Mouse (Mus musculus) induced T-regulatory cell, adult 2 months (primary cell): ENCODE results near the gene Tcaim.
"Not testable (repeated sequence)": the region's sequence is repeated elsewhere in the genome, so short reads cannot be mapped to it uniquely, and the experiment has no call there.

ENCODE experiments used
- DNase-seq: peaks from one replicate; pipeline ENCODE4 v3.0.0-alpha.2; 2012; ENCODE audit warnings: low read depth

The Tcaim gene

DNA sequence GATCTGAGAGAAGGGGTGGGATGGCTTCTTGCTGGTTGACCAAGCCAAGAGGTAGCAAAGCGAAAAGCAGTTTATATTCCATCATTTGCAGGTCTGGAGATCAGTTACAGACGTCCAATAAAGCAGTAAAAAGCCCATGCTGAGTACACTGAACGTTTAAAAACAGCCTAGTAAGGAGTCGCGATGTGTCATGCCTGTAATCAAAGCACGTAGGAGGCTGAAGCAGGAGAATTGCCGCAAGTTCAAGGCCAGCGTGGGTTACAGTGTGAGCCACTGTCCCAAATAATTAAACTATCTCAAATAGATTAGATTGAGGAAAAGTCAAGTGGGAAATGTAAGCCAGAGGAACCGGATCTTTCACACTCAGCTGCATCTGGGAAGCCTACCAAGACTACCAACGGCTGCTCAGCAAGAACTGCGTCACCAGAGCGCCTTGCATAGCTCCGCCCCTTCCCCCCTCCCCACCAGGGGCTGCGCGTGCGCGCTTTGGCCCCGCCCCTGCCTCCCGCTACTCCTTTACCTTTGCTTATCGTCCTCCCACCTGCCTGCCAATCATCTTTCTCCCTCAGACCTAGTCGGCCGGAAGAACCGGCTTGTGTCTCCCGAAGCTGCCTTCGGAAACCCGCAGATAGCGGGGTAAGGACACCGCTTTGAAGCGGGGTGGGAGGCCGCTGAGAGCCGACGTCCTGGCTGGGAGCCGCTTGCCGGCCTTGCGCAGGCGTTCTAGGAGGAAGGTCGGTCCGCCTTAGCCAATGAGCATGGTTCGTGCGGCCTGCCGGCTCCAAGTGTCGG, at the start of gene Tcaim:
TSS of gene Tcaim (plus strand) at position 487 of the 792 bp plus-strand sequence.
- peak; percentile 97 for DNase-seq

DNA sequence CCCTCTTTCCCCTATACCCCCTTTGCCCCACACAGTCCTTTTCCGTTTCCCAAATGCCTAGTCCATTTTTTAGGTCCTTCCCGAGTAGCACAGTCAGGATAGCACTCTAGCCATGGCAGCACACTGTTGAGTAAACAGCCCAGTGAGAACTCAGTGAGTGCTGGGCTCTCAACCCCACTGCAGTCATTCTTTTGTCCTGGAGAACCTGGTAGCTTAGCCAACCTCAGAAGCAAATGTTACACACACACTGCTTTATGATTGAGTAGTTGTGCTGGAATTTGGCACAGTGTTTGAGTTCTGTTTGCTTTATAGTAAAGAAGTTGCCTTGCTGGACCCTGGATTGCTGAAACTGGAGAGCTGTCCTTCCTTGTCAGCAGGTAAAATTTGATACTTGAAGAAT, 47.7 kb upstream of the Tcaim start:
- no peak for DNase-seq

GRCm38 (mm10) chr9:122760111-122760510, 45.2 kb upstream of the Tcaim start:
- no peak for DNase-seq

DNA sequence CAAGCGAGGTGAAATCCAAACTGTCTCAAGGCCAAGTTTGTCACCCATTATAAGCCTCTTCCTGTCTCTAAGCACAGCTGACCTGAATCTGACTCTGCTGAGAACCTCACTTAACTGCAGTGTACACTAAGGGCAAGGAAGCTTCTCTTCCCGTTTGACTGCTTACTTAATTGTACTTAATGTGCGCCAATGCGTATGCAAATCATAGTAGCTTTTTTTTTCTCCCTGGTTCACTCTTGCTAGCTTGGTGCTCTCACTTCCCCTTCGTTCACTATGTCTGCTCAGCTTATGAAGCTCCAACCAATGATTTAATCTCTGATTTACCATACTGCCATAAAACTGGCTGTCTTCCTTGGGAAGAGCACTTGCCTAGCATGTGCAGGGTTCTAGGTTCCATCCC, 20.1 kb upstream of the Tcaim start:
- DNase-seq: no peak

DNA sequence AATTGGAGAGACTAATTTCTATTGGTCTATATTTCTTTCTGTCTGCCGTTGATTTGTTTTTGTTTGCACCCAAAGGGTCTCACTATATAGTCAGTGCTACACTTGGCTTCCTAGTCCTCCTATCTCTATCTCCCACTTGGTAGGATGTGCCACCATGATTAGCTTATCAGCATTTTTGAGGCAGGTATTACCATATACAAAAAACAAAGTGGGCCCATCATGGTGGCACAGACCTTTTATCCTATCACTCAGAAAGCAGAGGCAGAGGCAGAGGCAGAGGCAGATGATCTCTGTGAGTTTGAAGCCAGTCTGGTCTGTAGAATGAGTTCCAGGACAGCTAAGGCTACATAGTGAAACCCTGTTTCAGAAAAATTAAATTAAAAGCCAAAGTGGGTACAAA, 18.8 kb upstream of the Tcaim start:
- DNase-seq: no peak

- no peak for DNase-seq
These were observed 554 bp downstream of the Tcaim start for GRCm38 (mm10) chr9:122805845-122806341.

- DNase-seq: no peak
These were observed 1.8 kb downstream of the Tcaim start for GRCm38 (mm10) chr9:122807186-122807585.

DNA sequence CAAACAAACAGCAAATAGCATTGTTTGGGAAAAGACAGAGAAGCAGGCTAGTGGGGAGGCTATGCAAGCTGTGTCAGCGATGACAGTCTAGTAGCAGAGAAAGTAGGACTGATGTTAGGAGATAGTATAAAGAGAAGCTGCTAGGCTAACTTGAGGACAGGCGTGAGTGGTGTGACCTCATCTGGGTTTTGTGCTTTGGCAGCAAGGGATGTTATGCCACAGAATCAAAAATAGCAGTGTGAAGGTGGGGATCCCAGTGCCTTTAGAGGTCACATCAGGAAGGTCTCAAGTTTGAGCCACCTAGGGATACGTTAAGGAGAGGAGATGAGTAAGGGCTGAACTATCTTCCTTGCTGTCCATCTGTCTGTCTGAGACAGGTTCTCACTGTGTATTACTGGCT, 4.9 kb downstream of the Tcaim start:
- no peak for DNase-seq

GRCm38 (mm10) chr9:122812386-122812785, 7.0 kb downstream of the Tcaim start:
- DNase-seq: no peak

DNA sequence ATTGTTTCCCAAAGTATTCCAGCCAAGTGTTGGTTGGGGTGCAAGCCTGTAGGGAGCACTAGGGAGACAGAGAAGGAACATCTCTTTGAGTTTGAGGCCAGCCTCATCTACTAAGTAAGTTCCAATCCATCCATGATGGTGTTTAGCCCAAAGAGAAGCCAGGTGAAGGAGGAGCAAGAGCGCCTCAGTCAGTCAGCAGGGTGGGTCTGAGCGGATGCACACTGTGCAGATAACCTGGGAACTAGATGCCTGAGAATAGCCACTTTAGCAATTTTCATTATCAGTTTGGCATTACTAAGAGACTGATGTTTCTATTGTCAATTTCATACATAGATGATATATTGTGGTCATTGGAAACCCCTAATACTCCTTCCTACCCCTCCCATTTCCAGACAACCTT, 9.4 kb downstream of the Tcaim start:
- no peak for DNase-seq

DNA sequence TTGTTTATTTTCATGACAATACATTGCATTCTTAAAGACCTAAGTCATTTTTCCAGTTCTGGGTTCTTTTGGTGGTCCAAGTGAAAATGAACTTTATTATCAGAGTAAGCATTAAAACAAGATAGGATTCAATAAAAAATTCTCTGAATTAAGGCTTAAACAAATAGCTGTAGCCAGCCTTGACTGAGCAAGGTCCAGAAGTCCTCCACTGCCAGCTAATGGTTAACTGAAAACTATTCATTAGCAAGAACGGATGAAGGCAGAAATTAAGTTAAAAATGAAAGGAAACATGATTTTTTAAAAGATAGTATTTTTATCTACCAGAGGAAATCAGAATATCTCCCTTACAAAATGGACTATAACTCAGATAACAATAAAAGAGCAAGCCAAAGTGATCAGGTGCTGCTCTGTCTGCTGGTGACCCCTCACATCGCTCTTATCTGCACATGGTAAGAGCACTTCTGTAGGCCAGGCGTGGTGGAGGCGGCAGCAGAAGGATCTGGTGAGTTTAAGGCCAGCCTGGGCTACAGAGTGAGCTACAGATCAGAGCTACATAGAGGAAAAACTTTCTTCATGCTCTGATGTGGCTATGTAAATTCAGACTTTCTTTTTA, 10.0 kb downstream of the Tcaim start:
- no peak for DNase-seq

DNA sequence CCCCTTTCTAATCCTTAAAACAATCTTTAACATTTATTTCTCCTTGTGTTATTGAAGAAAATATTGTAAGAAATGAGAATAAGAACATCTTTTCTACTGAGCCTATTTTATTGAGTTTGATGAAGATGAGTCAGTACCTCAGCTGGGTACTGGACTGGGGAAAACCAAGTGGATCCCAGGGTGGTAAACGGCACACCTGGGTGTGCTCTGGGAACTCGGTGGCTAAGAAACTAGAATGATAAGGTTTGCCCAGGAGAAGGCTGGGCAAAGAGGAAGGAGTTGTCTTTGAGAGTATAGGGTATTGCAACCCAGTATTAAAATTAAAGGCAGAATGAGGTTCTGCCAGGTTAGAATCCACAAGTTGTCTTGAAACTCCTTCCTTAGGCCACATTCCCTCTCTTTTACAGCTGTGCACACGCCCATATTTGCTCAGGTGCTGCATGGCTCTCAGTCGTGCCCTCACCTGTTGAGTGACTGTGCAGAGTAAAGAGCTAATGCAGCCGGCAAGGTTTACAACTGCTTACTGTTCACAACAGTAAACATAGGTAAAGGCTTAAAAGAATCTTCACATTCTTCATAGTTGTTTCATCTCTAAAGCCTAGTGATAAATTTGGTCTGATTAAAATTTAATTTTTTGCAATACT, 18.2 kb downstream of the Tcaim start:
- no peak for DNase-seq

- DNase-seq: no peak
These were observed 21.4 kb downstream of the Tcaim start for GRCm38 (mm10) chr9:122826743-122827142.

DNA sequence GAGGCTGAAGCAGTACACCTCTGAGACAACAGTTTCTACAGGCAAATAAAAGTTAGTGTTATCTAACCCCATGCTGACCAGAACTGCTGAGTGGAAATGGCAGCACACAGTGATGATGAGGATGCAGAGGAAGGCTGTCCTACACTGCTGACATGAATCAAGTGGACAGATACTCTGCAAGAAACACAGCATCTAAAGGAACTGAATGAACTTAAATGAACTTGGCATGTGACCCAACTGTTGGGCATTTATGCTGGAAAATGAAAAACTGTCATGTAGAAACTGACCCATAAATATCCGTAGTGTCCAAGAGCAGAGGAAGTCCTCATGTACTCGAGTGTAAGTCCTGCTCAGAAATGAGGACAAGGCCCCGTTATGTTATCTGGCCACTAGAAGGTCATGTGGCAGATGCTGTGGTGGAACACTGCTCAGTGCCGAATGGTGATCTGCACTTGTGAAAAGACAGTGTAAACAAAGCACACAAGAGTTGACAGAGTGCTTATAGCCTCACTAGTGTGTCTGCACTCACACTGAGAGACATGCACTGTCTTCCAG, 24.6 kb downstream of the Tcaim start:
- no peak for DNase-seq

- DNase-seq: no peak
These were observed 30.8 kb downstream of the Tcaim start for GRCm38 (mm10) chr9:122836126-122836525.

DNA sequence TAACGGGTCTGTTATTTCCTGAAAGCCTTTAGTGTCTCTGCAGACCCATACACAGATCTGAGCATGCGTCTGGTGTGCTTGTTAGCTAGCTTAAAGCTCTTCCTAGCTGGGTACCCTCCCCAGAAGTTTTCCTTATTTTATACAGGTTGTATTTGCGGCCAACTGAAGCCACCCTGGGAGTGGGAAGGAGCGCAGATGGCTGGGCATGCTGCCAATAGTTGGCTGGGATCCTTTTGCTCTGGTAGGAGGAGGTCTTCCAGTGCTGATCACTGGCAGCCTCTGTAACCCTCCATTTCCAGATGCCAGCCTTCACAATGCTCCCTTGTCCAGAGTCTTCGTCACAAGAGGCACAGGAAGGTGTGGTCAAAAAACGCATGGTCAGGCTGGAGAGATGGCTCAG, 31.5 kb downstream of the Tcaim start:
- DNase-seq: no peak

DNA sequence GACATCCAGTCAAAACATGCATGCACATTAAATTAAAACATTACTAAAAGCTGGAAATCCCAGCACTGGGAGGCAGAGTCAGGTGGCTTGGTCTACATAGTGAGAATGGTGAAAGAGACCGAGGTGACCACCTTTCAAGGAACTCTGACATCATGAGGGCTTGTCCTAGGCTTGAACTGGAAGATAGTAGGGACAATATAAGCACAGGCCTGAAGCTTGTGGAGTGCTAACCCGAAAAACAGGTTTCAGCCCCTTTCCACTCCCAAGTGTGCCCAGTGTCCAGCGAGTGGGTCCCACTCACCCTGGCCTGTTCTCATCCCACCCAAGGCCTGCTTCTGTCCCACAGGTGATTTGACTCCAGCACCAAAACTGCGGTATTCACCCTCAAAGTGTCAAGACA, 31.9 kb downstream of the Tcaim start:
- no peak for DNase-seq

DNA sequence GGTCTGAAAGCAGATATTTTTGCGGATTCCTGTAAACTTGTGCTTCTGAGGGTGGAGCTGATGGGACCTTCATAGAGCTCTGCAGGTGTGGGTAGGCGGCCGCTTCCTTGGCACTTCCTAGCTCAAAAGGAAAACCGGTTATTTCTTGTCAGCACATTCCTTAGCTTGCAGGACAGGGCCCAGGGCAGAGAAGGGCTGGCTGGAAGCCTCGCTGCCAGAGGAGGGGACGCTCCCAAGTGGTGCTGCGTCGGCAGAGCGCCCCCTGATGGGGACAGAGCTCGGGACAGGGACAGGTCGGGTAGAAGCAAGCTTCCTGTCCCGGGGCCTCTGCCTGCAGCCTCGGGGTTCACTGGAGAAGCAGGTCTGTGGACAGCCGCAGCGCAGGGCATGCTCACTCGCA, 32.3 kb downstream of the Tcaim start:
- no peak for DNase-seq

DNA sequence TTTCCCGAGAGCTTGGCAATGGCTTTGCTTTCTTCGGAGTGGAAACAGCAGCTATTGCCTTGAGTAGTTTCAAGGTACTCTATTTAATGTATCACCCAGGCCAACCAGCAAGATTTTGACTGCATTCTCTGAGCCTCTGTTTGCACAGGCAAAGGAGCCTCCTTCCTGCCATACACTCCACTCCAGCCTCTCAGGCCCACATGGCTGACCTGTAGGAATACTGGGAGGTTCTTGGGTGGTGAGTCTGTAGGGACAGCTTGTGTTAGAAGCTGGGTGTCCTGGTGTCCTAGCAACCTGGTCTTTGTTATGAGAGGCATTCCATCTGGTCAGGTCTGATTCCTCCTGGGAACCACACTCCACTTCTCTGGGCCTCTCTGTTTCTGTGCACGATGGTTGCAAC, 38.4 kb downstream of the Tcaim start, which contains the start of gene Gm35549:
TSS of gene Gm35549 (minus strand) at position 276 of the 400 bp plus-strand sequence.
- no peak for DNase-seq

GRCm38 (mm10) chr9:122845621-122846020, 40.3 kb downstream of the Tcaim start:
- no peak for DNase-seq

DNA sequence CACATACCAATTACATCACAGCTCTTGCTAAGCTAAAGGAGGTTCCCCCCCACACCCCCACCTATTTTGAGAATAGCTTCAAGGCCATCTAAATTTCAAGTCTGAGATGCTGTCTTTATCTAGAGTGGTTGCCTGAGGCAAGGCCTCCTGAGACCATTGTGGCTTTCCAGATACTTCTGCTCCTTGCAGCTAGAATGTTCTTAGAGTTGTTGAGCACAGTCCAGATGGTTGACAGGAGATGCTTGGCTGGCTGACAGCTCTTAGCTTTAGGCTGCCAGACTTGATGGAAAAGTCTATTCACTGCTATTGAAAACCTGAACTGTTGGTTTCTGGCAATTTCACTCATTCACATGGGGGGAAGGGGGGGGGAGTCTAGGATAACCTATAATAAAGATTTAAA, 40.8 kb downstream of the Tcaim start:
- DNase-seq: no peak

DNA sequence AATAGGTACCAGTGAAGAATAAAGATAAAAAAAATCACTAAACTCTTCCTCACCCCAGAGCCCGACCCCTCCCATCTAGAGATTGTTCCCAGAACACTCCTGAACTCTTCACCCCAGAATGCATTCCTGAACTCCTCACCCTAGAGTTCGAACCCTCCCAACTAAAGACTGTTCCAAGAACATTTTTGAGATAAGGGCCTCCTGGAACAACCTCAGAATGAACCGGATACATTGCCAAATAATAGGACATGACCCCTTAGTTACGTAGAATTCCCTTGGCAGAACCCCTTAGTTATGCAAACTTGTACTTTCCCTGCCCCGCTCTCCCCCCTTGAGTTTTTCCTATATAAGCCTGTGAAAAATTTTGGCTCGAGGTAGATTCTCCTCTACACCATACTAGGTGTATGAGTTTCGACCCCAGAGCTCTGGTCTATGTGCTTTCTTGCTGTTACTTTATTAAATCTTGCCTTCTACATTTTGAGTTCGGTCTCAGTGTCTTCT, 42.5 kb downstream of the Tcaim start:
- DNase-seq: not testable (repeated sequence)

- no peak for DNase-seq
These were observed 49.2 kb downstream of the Tcaim start for GRCm38 (mm10) chr9:122854526-122854925.
